In the genomic region with DNA sequence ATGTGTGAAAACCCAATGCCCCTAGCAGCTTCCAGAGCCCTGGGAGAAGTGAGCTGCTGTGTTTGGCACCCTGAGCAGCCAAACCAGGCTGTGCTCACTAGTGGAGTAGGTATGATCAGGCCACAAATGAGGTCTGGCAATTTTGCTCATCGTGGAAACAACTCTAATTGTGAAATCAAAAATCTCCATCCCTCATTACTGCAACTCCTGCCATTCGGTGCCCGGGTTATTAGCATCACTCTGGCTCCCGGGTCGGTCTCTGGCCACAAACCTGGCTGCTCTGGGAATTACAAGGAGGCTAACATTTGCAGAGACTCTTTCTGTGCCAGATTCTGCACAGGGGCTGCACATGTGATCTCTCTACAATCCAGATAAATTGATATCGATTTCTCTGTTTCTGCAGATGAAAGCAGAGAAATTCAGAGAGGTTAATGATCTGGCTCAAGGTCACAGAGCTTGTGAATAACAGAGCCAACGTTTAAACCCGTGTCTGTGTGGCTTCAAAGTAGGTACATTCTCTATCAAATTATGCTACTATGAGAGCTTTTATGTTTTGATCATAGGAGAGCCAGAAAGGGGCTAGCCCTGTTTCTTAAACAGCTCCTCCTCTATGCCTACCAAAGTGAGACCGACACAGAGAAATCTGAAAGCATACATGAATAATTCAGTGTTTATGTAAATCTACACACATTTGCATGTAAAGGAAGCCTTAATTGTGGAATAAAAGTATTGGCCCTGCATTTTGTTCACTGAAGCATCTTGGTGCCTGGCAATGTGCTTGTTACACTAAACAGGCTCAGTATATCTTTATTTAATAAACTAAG, we compare ENCODE assay signal across 19 mouse cellular contexts.
A peak's percentile ranks its signal among the peaks of the same experiment; 100 is the strongest.
DNase-seq lines count a peak whose midpoint lies in the region; ATAC-seq and TF ChIP-seq lines count a peak whose summit lies in the region.
"Had no signal": no experiment of that assay in that cellular context is flagged by ENCODE, and none has a peak within 500 bp of the region (broad histone marks: within the 10 kb centered on the region; RNA-seq: fewer than 3 reads in every experiment).

No protein-coding gene starts in this region.

- H3K4me3 ChIP-seq in forebrain, embryonic 12.5 days (replicated peaks) = no peak overlapping the region
- H3K4me3 ChIP-seq in forebrain, postnatal 0 days (ENCODE audit: low read depth, low read length) = no peak overlapping the region
- no peak overlapping the region for H3K4me3 ChIP-seq in midbrain, embryonic 14.5 days (replicated peaks; ENCODE audit: low read depth, low read length)
- H3K4me3 ChIP-seq: embryonic facial prominence, embryonic 15.5 days; heart, embryonic 10.5 days; lung, embryonic 15.5 days had no signal

- H3K36me3 ChIP-seq in forebrain, embryonic 12.5 days (replicated peaks) = no peaks in the 10 kb centered on the region
- no peaks in the 10 kb centered on the region for H3K36me3 ChIP-seq in forebrain, postnatal 0 days (ENCODE audit: insufficient read depth)
- H3K36me3 ChIP-seq in midbrain, embryonic 14.5 days (ENCODE audit: control insufficient read depth, insufficient read depth, low read length) = no peaks in the 10 kb centered on the region
- H3K36me3 ChIP-seq: embryonic facial prominence, embryonic 15.5 days; heart, embryonic 10.5 days; lung, embryonic 15.5 days had no signal

- H3K4me1 ChIP-seq in forebrain, embryonic 12.5 days = peaks cover 11% of the 10 kb centered on the region
- H3K4me1 ChIP-seq in forebrain, postnatal 0 days (ENCODE audit: insufficient read depth) = 0 out of 2 replicates have a peak, but pooled peaks cover 3% of the 10 kb centered on the region
- H3K4me1 ChIP-seq in midbrain, embryonic 14.5 days (ENCODE audit: control insufficient read depth, insufficient read depth, low read length) = peaks cover 13% of the 10 kb centered on the region; the same call in 1 of the 2 replicates
- H3K4me1 ChIP-seq: lung, embryonic 15.5 days had no signal

- peaks cover 3% of the 10 kb centered on the region; the same call in 1 of the 2 replicates for H3K27me3 ChIP-seq in forebrain, embryonic 12.5 days
- no peaks in the 10 kb centered on the region; the same call in 1 of the 2 replicates for H3K27me3 ChIP-seq in forebrain, postnatal 0 days (ENCODE audit: insufficient read depth, low read length)
- H3K27me3 ChIP-seq in midbrain, embryonic 14.5 days (ENCODE audit: control insufficient read depth, insufficient read depth, low read length) = no peaks in the 10 kb centered on the region
- H3K27me3 ChIP-seq: embryonic facial prominence, embryonic 15.5 days; lung, embryonic 15.5 days had no signal

- H3K4me2 ChIP-seq in forebrain, embryonic 12.5 days = peak overlapping the region; percentile 8; the same call in 1 of the 2 replicates
- H3K4me2 ChIP-seq in forebrain, postnatal 0 days (ENCODE audit: low read depth) = no peak overlapping the region
- peak overlapping the region; percentile 11; the same call in 1 of the 2 replicates for H3K4me2 ChIP-seq in midbrain, embryonic 14.5 days (ENCODE audit: low read length)
- H3K4me2 ChIP-seq: embryonic facial prominence, embryonic 15.5 days; liver, embryonic 11.5 days; lung, embryonic 15.5 days had no signal

- ATAC-seq in forebrain, embryonic 12.5 days (ENCODE audit: low FRiP score) = peak; percentile 54
- ATAC-seq in forebrain, postnatal 0 days = peak; percentile 68
- ATAC-seq in midbrain, embryonic 14.5 days (ENCODE audit: low FRiP score, low TSS enrichment) = peak; percentile 46

- DNase-seq in layer of hippocampus, postnatal 10 days (ENCODE audit: low spot score in 2 of 2) = peak; percentile 25 to 30
- DNase-seq in layer of hippocampus, adult 8-10 months (ENCODE audit: low spot score in 2 of 2) = no peak
- DNase-seq in forebrain, postnatal 0 days = peak; percentile 66
- peak; percentile 58 for DNase-seq in midbrain, embryonic 14.5 days
- DNase-seq in gastrocnemius, postnatal 14 days = no peak
- DNase-seq in testis, postnatal 14 days (ENCODE audit: low spot score) = no peak
- DNase-seq: embryo, embryonic 11 days; gastrocnemius, postnatal 10 days; heart, postnatal 10 days; kidney, adult 9 months; kidney, postnatal 36 days; layer of hippocampus, postnatal 36 days; left cerebral cortex, postnatal 4 days; retina, postnatal 1 day had no signal

- TF ChIP-seq CTCF in forebrain, postnatal 0 days (IDR thresholded peaks at IDR 0.05; ENCODE audit: low read depth) = no peak

- peak overlapping the region; percentile 79 for H3K27ac ChIP-seq in forebrain, embryonic 12.5 days
- H3K27ac ChIP-seq in forebrain, postnatal 0 days (ENCODE audit: low read depth, low read length) = peak overlapping the region; percentile 30; the same call in 1 of the 2 replicates
- peak overlapping the region; percentile 68 for H3K27ac ChIP-seq in midbrain, embryonic 14.5 days (replicated peaks; ENCODE audit: low read depth, low read length)
- H3K27ac ChIP-seq: embryonic facial prominence, embryonic 15.5 days; heart, embryonic 10.5 days; lung, embryonic 15.5 days had no signal

- intact Hi-C loops in gastrocnemius, postnatal 14 days (cut with DNase I; ENCODE audit: low total_unique reads) = no loop called here

- WGBS in forebrain, embryonic 12.5 days = 35% methylated on average over 9 of the region's 9 CpGs
- 7% methylated on average over 9 of the region's 9 CpGs for WGBS in forebrain, postnatal 0 days
- 21% methylated on average over 9 of the region's 9 CpGs for WGBS in midbrain, embryonic 14.5 days

- H3K9me3 ChIP-seq in forebrain, embryonic 12.5 days = no peaks in the 10 kb centered on the region
- H3K9me3 ChIP-seq in forebrain, postnatal 0 days (ENCODE audit: low read length) = no peaks in the 10 kb centered on the region
- H3K9me3 ChIP-seq in midbrain, embryonic 14.5 days (ENCODE audit: control insufficient read depth, low read length) = no peaks in the 10 kb centered on the region
- H3K9me3 ChIP-seq: embryonic facial prominence, embryonic 15.5 days; heart, embryonic 10.5 days; lung, embryonic 15.5 days had no signal

- no peak overlapping the region for H3K9ac ChIP-seq in forebrain, embryonic 12.5 days
- H3K9ac ChIP-seq in forebrain, postnatal 0 days = no peak overlapping the region
- no peak overlapping the region for H3K9ac ChIP-seq in midbrain, embryonic 14.5 days (replicated peaks; ENCODE audit: low read length)
- H3K9ac ChIP-seq: embryonic facial prominence, embryonic 15.5 days; lung, embryonic 15.5 days had no signal

Comparison
In these comparisons a context has a peak if more than half of its experiments do, and no peak if none do; other contexts are left out.
1. DNase-seq: peak in layer of hippocampus, postnatal 10 days (2 of 2), forebrain, postnatal 0 days (single experiment) and midbrain, embryonic 14.5 days (single experiment); none in layer of hippocampus, adult 8-10 months (0 of 2), gastrocnemius, postnatal 14 days (single experiment) and testis, postnatal 14 days (single experiment).
2. Peak in every context shown above with its lines, with median percentiles within 50 percentile points of each other: ATAC-seq and H3K27ac ChIP-seq.